Mouse (Mus musculus): ENCODE results near the gene Zfp655. TPM values are rescaled to one million over a fixed set of nuclear protein-coding genes. Genes with fewer than 3 reads are reported as not detected.

Gene Zfp655
- total and polyA plus RNA-seq, 3 experiments: 18.1 to 24.6 (median 20.7) TPM

DNA sequence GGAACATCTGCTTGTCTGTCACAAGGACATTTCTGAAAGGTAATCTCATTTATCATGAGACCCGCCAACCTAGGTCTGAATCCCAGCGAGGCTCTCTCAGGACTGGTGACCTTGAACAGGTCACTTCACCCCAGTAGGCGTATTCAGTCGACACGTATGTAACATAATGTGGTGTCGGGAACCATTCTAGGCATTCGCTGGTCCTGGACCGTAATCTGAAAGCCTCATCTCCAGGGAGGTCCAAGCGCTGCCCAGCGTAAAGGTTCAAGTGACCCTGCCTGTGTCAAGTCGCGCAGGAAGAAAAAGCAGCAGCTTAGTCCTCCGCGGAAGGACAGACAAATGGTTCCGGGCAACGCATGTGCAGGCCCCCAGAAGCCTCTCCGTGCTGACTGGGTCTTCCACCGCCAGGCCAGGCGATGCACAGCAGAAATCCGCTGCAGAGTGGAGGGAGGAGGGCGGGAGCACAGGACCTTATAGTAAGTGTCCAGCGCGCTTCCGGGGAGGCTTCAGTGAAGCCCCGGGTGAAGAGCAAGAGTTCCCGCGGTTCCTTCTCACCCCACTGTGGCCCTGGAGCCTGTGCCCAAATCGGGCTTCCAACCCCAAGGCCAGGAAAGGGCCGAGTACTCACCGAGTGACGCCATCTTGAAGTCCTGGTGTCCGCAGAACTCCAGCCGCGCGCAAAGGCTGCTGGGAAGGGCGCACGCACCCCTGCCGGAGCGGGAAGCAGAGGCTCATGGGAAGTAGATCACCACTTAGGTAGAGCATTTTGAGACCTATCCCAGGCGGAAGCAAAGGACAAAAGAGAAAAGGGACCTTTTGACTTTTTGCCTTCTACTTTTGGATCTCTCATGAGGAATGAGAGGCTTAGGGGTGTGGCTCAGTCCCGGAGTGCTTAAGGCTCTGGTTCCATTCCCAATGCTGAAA is 40.4 kb upstream of the Zfp655 start:
- peaks cover 49% of the 10 kb centered on the region for H3K79me2 ChIP-seq (replicated peaks; ENCODE audit: control insufficient read depth, extremely low read depth, insufficient read depth, poor library complexity, severe bottlenecking)
- H3K4me2 ChIP-seq (ENCODE audit: insufficient read depth, low read depth, poor library complexity, severe bottlenecking): peak overlapping the region; percentile 99
- H3K27ac ChIP-seq (ENCODE audit: insufficient read depth, low read depth): peak overlapping the region; percentile 18; the same call in 1 of the 2 replicates
- peak overlapping the region; percentile 78 for H3K9ac ChIP-seq (ENCODE audit: insufficient read depth, low read depth)
- peaks cover 9 to 26% of the 10 kb centered on the region in 2 experiments for H3K4me1 ChIP-seq (ENCODE audit: control insufficient read depth in 1 of 2, insufficient read depth in 2 of 2)
- no peaks in the 10 kb centered on the region for H3K9me3 ChIP-seq (replicated peaks; ENCODE audit: low read length)
- H3K36me3 ChIP-seq (replicated peaks in 1 of 2; ENCODE audit: control insufficient read depth in 1 of 2, insufficient read depth in 1 of 2, low read length in 1 of 2): peaks cover 35 to 58% of the 10 kb centered on the region in 2 experiments
- in situ Hi-C loops (cut with MboI; ENCODE audit: low pct_ligation_motif_present, low pct_unique_long_range_greater_than_20kb, low sequenced_read_pairs): no loop called here
- peak; percentile 88 for DNase-seq (ENCODE audit: extremely low read depth)
- dilution Hi-C loops (cut with MboI; ENCODE audit: extremely low pct_ligation_motif_present, extremely low pct_unique_long_range_greater_than_20kb, low sequenced_read_pairs): no loop called here
- H3K27me3 ChIP-seq (replicated peaks): no peaks in the 10 kb centered on the region
- peak overlapping the region; percentile 76 to 97 (median 84) for H3K4me3 ChIP-seq (replicated peaks in 1 of 3; ENCODE audit: low read depth in 2 of 3, low read length in 2 of 3, poor library complexity in 1 of 3)
- TF ChIP-seq USF1 (IDR thresholded peaks at IDR 0.05; ENCODE audit: low read depth, low read length) (no peak), PAX5 (IDR thresholded peaks at IDR 0.05; ENCODE audit: low read length) (no peak), NELFE (IDR thresholded peaks at IDR 0.05; ENCODE audit: low read depth, low read length) (peak; percentile 94), MAX (IDR thresholded peaks at IDR 0.05; ENCODE audit: low read length) (peak; percentile 22; the same call in 1 of the 2 replicates), MXI1 (IDR thresholded peaks at IDR 0.05; ENCODE audit: low read depth, low read length) (peak; percentile 47; the same call in 1 of the 2 replicates), IRF4 (IDR thresholded peaks at IDR 0.05; ENCODE audit: low read depth, low read length) (peak; percentile 46), ZMIZ1 (IDR thresholded peaks at IDR 0.05; ENCODE audit: low read depth, low read length) (peak; percentile 79), BHLHE40 (IDR thresholded peaks at IDR 0.05; ENCODE audit: low read depth, low read length) (no peak), ZKSCAN1 (IDR thresholded peaks at IDR 0.05; ENCODE audit: borderline replicate concordance, low read depth, low read length) (no peak), NRF1 (IDR thresholded peaks at IDR 0.05; ENCODE audit: low read depth, low read length) (peak; percentile 69), UBTF (IDR thresholded peaks at IDR 0.05; ENCODE audit: low read depth, low read length) (no peak), KAT2A (IDR thresholded peaks at IDR 0.05; ENCODE audit: insufficient replicate concordance, low read length) (peak; percentile 70; the same call in 1 of the 2 replicates), E2F4 (IDR thresholded peaks at IDR 0.05; ENCODE audit: insufficient replicate concordance, low read depth, low read length) (peak; percentile 94), JUN (IDR thresholded peaks at IDR 0.05; ENCODE audit: insufficient read depth, low read depth, low read length) (no peak), ELF1 (IDR thresholded peaks at IDR 0.05; ENCODE audit: low read depth, low read length) (peak; percentile 76), MYC (IDR thresholded peaks at IDR 0.05; ENCODE audit: low read depth, low read length) (peak; percentile 67), TBP (conservative IDR thresholded peaks at IDR 0.05; ENCODE audit: low read depth, low read length) (peak; percentile 90), CHD2 (IDR thresholded peaks at IDR 0.05; ENCODE audit: low read length) (0 out of 2 replicates have a peak, but pooled peaks have one; percentile 36), POLR2A (IDR thresholded peaks at IDR 0.05; ENCODE audit: low read depth, low read length) (peak; percentile 97), CTCF (conservative IDR thresholded peaks at IDR 0.05 in 1 of 2, IDR thresholded peaks at IDR 0.05 in 1 of 2; ENCODE audit: low read depth in 2 of 2, low read length in 2 of 2) (no peak), JUND (conservative IDR thresholded peaks at IDR 0.05; ENCODE audit: low read depth, low read length) (no peak), SIN3A (IDR thresholded peaks at IDR 0.05; ENCODE audit: low read length) (peak; percentile 87), HCFC1 (IDR thresholded peaks at IDR 0.05; ENCODE audit: low read depth, low read length) (peak; percentile 79), TCF12 (IDR thresholded peaks at IDR 0.05; ENCODE audit: low read depth, low read length) (peak; percentile 95)
